Mouse (Mus musculus) yolk sac, embryonic 10.5 days (tissue): ENCODE data around the gene Rhod.
"Not testable (repeated sequence)": the region's sequence is repeated elsewhere in the genome, so short reads cannot be mapped to it uniquely, and the experiment has no call there.

Source experiments
- DNase-seq: peaks from one replicate; pipeline ENCODE4 v3.0.0-alpha.2; 2017; ENCODE audit warnings: low spot score

Gene Rhod

GRCm38 (mm10) chr19:4439161-4439801 is at the start of gene Rhod:
Gene Rhod (minus strand): TSS chr19:4439432.
- DNase-seq: peak; percentile 83

GRCm38 (mm10) chr19:4487877-4488276 is 48.6 kb upstream of the Rhod start:
- DNase-seq: no peak

- no peak for DNase-seq
These were observed 45.8 kb upstream of the Rhod start for GRCm38 (mm10) chr19:4485006-4485405.

- no peak for DNase-seq
These were observed 43.1 kb upstream of the Rhod start for GRCm38 (mm10) chr19:4482111-4482859.

GRCm38 (mm10) chr19:4481326-4481725 is 42.1 kb upstream of the Rhod start:
- DNase-seq: no peak

GRCm38 (mm10) chr19:4480041-4480440 is 40.8 kb upstream of the Rhod start:
- DNase-seq: no peak

GRCm38 (mm10) chr19:4478190-4478516 is 38.9 kb upstream of the Rhod start:
- DNase-seq: no peak

GRCm38 (mm10) chr19:4477345-4478189 is 38.3 kb upstream of the Rhod start, which contains the start of gene Syt12:
Gene Syt12 (minus strand): TSS chr19:4477447.
- no peak for DNase-seq

- DNase-seq: no peak
These were observed 37.5 kb upstream of the Rhod start for GRCm38 (mm10) chr19:4476601-4477257.

GRCm38 (mm10) chr19:4475224-4475925 is 36.1 kb upstream of the Rhod start:
- DNase-seq: no peak

GRCm38 (mm10) chr19:4474739-4475138 is 35.5 kb upstream of the Rhod start:
- DNase-seq: no peak

GRCm38 (mm10) chr19:4473549-4473948 is 34.3 kb upstream of the Rhod start:
- DNase-seq: no peak

GRCm38 (mm10) chr19:4468363-4468762 is 29.1 kb upstream of the Rhod start:
- DNase-seq: no peak

- DNase-seq: peak; percentile 15
These were observed 25.4 kb upstream of the Rhod start for GRCm38 (mm10) chr19:4464666-4465065.

GRCm38 (mm10) chr19:4461981-4462380 is 22.7 kb upstream of the Rhod start:
- no peak for DNase-seq

- DNase-seq: peak; percentile 22
These were observed 17.0 kb upstream of the Rhod start for GRCm38 (mm10) chr19:4456227-4456626.

GRCm38 (mm10) chr19:4455071-4455800 is 16.0 kb upstream of the Rhod start:
- DNase-seq: no peak

- DNase-seq: not testable (repeated sequence)
These were observed 14.8 kb upstream of the Rhod start for GRCm38 (mm10) chr19:4454040-4454439.

GRCm38 (mm10) chr19:4452525-4452924 is 13.3 kb upstream of the Rhod start:
- no peak for DNase-seq

GRCm38 (mm10) chr19:4451965-4452364 is 12.7 kb upstream of the Rhod start:
- DNase-seq: no peak

GRCm38 (mm10) chr19:4451098-4451497 is 11.9 kb upstream of the Rhod start:
- no peak for DNase-seq
